Comparison of ENCODE assay signal across 18 mouse cellular contexts in the genomic region with DNA sequence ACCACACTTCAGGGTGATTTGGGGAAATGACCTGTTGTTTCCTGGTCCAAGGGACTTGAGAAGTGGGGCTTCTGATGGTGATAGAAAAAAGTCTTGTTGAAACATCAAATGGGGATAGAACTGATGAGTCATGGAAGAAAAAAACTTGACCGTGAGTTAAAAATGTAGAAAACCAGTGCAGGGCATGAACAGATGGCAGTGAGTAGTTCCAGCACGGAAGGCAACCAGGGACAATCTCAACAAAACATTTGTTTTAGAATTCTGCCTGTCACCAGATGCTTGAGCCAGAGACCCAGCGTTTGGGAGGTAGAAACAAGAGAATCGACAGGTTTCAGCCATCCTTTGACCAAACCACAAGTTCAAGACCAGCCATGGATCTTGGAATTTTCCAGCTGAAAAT. TPM values are rescaled to one million over a fixed set of nuclear protein-coding genes. Genes with fewer than 3 reads are reported as not detected.
DNase-seq lines count a peak whose midpoint lies in the region; ATAC-seq and TF ChIP-seq lines count a peak whose summit lies in the region.
"Had no signal": no experiment of that assay in that cellular context is flagged by ENCODE, and none has a peak within 500 bp of the region (broad histone marks: within the 10 kb centered on the region; RNA-seq: fewer than 3 reads in every experiment).

No protein-coding gene starts in this region.

- H3K4me1 ChIP-seq in cortical plate, adult 2 months (ENCODE audit: control insufficient read depth, insufficient read depth, low read length): peaks cover 2% of the 10 kb centered on the region; the same call in 1 of the 2 replicates
- H3K4me1 ChIP-seq: hindbrain, embryonic 15.5 days; intestine, embryonic 15.5 days had no signal

- DNase-seq in frontal cortex, postnatal 14 days (ENCODE audit: low spot score in 2 of 2): no peak
- DNase-seq in left cerebral cortex, postnatal 14 days (ENCODE audit: low spot score in 2 of 2): peak; percentile 34 to 68
- no peak for DNase-seq in left cerebral cortex, postnatal 4 days
- peak; percentile 20 to 34 for DNase-seq in right cerebral cortex, postnatal 36 days (ENCODE audit: low spot score in 2 of 2)
- no peak for DNase-seq in lung, postnatal 10 days
- DNase-seq in adrenal gland, adult (ENCODE audit: inconsistent age in 2 of 2, low spot score in 1 of 2): no peak
- DNase-seq: adrenal gland, postnatal 36 days; cerebellum, adult 11 months; cerebellum, adult 9-11 months; kidney, adult 8-10 months; kidney, postnatal 10 days; lung, adult 18-20 months; midbrain, embryonic 14.5 days had no signal

- peak; percentile 95 for ATAC-seq in frontal cortex, adult (ENCODE audit: low TSS enrichment)
- ATAC-seq: CD4-positive, CD25-positive, alpha-beta regulatory T cell, adult 4 months; intestine, embryonic 15.5 days had no signal

- intact Hi-C loops in left cerebral cortex, postnatal 14 days (cut with DNase I): loop anchor here (5.0 to 10.0 kb wide), 2 partner anchors 76 to 649 kb away; partner anchors contain the start of gene Pfn2
- intact Hi-C loops in left cerebral cortex, postnatal 4 days (cut with DNase I): loop anchor here (10.0 kb wide), 2 partner anchors 329 to 829 kb away; no protein-coding TSS in a partner anchor

- no peak for TF ChIP-seq CTCF in cortical plate, adult 2 months (IDR thresholded peaks at IDR 0.05; ENCODE audit: extremely low read depth, insufficient read depth, low read length)

- H3K27ac ChIP-seq in cortical plate, adult 2 months (ENCODE audit: insufficient read depth, low read length): peak overlapping the region; percentile 1; the same call in 1 of the 2 replicates
- H3K27ac ChIP-seq: hindbrain, embryonic 15.5 days; intestine, embryonic 15.5 days had no signal

- H3K4me3 ChIP-seq in cortical plate, adult 2 months (ENCODE audit: insufficient read depth, low read length): no peak overlapping the region
- H3K4me3 ChIP-seq: hindbrain, embryonic 15.5 days; intestine, embryonic 15.5 days had no signal

- no peak for TF ChIP-seq POLR2A in cortical plate, adult 2 months (IDR thresholded peaks at IDR 0.05; ENCODE audit: extremely low read depth, insufficient read depth, low read length)

RNA-seq across cellular contexts. Expression of gene Eif2a, which starts 32.0 kb away (rescaled TPM):
- 10 to 100 TPM; 43.4 to 44.1 TPM for total RNA-seq in left cerebral cortex, postnatal 14 days (2021)
- total RNA-seq in left cerebral cortex, postnatal 4 days (2021): 10 to 100 TPM; 48.0 to 48.1 TPM
- polyA plus RNA-seq in cortical plate, adult 2 months (2012; rRNA removed): 32.9 and 33.3 TPM in 2 replicates

RNA-seq across cellular contexts. Expression of gene Serp1, which starts 32.1 kb away (rescaled TPM):
- total RNA-seq in left cerebral cortex, postnatal 14 days (2021): 10 to 100 TPM; 24.7 to 26.8 TPM
- 10 to 100 TPM; 24.4 to 26.0 TPM for total RNA-seq in left cerebral cortex, postnatal 4 days (2021)
- 21.1 and 21.9 TPM in 2 replicates for polyA plus RNA-seq in cortical plate, adult 2 months (2012; rRNA removed)

Comparison
In these comparisons a context has a peak if more than half of its experiments do, and no peak if none do; other contexts are left out.
1. DNase-seq: peak in left cerebral cortex, postnatal 14 days (2 of 2) and right cerebral cortex, postnatal 36 days (2 of 2); none in frontal cortex, postnatal 14 days (0 of 2), left cerebral cortex, postnatal 4 days (single experiment), lung, postnatal 10 days (single experiment) and adrenal gland, adult (0 of 2).